Mouse (Mus musculus) CD4-positive, CD25-positive, alpha-beta regulatory T cell, adult 4 months (primary cell): ENCODE data around the gene Sh3bgrl2. TPM values are rescaled to one million over a fixed set of nuclear protein-coding genes. Genes with fewer than 3 reads are reported as not detected.
A peak's percentile ranks its signal among the peaks of the same experiment; 100 is the strongest.
"Not testable (repeated sequence)": the region's sequence is repeated elsewhere in the genome, so short reads cannot be mapped to it uniquely, and the experiment has no call there.

Experiments
- ATAC-seq: one replicate; pipeline ENCODE4 v1.8.0; 2017
- polyA plus RNA-seq, 2 experiments: library from polyadenylated mRNA; unstranded; fragments of 100-300 nt; shearing (Covaris generic); gene quantifications; one replicate each; pipeline ENCODE4 v1.2.1; 2017

Sh3bgrl2 gene
- polyA plus RNA-seq, result 10 to 100 TPM; 20.8 to 22.4 TPM

- peak; percentile 78 for ATAC-seq
These were observed at the start of gene Sh3bgrl2 for GRCm38 (mm10) chr9:83547830-83548689. TSS of gene Sh3bgrl2 (plus strand) at chr9:83548327.

DNA sequence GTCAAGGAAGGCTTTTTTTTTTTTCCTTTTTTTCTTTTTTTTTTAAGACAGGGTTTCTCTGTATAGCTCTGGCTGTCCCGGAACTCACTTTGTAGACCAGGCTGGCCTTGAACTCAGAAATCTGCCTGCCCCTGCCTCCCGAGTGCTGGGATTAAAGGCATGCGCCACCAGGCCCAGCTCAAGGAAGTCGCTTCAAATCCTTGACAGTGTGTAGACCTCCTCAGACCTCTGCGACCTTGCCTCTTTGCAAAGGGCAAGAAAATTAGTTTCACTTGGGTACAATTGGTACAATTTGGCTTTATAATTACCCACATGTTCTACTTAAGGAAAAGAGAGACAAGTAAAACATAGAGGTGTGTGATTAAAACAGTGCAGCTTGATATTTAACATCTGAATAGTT is 29.0 kb upstream of the Sh3bgrl2 start:
- ATAC-seq, result not testable (repeated sequence)

DNA sequence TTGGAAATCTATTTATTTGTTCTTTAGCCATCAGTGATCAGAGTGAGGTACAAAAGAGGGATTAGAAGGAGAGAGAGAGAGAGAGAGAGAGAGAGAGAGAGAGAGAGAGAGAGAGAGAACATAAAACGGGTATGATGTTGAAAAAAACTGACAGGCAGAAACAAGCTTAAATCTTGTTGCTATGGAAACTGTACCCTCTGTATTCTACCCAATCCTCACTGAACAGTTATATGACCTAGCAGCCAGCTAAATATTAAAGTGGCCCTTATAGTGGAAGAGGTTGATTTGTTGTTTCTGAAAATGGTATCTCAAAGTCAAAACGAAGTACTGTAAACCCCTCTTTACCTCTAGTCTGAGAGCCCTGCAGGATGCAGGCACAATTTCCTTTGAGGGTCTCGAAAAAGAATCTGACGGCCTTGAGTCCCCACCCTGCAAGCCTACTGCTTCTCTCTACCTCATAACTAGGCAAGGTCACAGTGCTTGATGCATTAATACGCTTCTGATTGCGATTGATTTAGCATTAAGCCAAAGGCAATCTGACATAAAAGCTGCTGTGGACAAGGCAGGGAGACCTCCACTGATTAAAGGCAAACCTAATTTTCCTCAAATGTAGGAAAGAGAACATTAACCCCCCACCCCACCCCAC is 28.5 kb upstream of the Sh3bgrl2 start:
- no peak for ATAC-seq

- ATAC-seq, result no peak
These were observed 20.6 kb upstream of the Sh3bgrl2 start for GRCm38 (mm10) chr9:83527341-83528060.

DNA sequence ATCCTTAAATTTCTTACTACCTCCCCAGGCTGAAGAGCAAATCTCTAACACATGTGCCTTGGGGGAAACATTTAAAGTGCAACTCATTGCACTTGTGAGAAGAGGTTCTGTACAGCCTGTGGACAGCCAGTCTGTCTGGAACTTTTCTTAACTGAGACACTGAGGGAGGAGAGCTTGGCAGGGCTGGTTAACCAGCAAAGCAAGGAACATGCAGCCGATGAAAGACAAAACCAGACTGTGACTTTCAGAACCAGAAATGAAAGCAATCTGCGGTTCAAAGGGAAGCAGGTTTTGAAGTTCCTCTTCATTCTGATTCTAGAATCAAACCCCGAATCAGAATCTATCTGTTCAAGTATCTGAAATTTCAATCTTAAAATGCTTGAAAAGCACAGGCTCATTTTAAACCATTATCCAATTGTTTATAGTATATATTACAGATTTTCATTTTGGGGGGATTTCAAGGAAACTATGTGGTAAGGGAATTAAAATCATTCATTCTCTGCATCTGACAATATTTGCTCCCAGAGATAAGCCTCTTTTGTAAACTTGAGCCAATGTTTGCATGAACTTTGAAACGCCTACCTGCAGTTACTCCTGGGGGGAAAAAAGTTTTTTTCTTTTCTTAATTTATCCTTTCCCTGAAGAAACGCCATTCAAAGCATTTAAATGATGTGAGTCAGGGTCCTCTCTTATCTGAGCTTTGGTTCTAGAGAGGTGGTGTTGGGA is 14.9 kb upstream of the Sh3bgrl2 start:
- peak; percentile 51 for ATAC-seq

DNA sequence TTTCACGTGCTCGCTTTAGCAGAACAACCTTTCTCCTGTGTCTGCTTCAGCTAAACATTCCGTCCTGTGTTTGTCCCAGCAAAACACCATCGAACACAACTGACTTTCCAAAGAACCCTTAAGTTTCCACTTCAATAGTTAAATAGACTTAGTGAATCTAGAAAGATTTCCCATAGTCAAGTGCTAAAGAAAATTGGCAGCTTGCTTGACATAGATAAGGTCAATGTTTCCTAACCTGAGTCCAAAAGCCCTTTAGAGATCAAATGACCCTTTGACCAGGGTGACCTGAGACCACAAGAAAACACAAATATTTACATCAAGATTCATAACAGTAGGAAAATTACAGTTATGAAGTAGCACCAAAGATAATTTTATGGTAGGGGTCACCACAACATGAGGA is 11.2 kb upstream of the Sh3bgrl2 start:
- ATAC-seq, result no peak

DNA sequence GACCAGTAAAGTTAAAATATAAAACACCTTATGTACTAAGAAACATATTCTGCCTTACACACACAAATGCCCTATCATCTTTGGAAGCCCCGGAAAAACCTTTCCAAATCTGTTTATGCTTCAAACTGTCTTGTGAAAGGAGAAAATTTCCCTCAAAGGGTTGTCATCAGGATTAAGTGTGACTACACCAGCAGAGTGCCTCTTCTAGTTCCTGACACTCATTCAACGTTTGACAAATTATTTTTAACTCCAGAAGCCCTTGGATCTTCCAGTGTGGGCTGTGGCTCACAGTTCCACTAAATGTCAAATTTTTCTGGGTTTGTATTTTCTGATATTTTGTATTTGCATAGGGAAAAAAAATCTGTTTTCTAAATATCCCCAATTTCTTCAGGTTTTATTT is 10.6 kb upstream of the Sh3bgrl2 start:
- ATAC-seq, result no peak

DNA sequence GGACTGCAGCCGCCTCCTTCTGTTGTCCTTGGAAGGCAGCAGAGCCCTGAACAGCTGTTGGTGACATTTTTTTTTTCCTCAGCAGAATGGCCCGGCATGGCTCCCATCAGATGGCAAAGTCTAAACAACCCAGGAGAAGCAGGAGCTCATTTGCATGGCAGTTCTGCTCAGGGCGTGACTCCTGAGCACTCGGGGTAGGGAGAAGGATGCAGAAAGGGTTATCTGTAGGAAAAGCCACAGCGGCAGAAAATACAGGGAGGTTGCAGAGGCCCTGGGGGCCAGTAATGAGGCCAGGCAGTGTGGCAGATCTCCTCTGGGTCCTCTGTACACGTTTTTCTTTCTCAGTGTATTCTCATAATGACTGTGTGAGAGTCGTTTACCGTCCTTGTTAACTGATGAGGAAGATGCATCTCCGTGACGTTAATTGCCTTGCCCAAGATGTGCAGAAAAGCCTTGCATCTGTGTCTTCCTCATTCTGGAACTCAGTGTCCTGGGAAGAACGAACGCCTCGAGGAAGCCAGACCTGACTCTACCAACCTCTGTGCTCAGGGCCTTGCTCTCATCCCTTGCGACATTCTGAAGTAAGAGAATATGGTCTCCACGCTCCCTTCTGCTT is 10.1 kb upstream of the Sh3bgrl2 start:
- no peak for ATAC-seq

GRCm38 (mm10) chr9:83539809-83540491 is 8.2 kb upstream of the Sh3bgrl2 start:
- ATAC-seq, result no peak

GRCm38 (mm10) chr9:83540492-83540857 is 7.7 kb upstream of the Sh3bgrl2 start:
- no peak for ATAC-seq

DNA sequence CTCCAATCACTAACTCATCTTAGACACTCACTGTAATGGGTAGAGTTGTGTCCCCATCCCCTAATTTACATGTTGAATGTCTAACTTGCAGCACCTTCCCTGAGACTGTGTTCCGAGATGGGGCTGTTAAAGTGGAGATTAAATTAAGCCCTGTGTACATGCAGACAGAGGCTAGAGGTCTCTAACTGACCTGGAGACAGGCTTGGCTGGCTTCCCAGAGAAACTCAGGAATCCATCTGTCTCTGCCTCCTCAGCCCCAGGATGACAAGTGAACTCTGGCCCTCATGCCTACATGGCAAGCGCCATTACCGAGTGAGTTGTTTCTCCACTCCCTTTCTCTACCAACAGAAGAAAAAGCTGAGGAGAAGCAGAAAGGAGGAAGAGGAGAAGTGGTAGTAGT is 7.2 kb upstream of the Sh3bgrl2 start:
- no peak for ATAC-seq

GRCm38 (mm10) chr9:83545240-83545639 is 2.9 kb upstream of the Sh3bgrl2 start:
- no peak for ATAC-seq

DNA sequence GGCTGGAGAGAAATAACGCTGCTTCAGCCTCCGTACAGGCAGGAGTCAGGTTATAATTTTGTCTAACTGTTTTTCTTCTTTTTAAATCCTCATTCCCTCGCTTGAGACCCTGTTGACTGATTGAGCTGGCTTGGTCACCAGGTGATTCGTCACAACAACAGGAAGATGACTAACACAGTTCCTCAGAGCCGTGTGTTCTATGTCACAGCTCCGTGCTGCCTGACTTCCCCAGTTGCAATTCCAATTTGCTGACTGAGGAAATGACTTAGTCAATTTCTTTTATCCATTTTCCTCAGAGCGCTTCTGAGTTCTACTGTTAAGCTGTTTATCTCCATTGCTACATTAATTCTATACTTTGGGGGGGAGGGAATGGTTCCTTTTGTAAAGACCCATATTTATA is 1.8 kb upstream of the Sh3bgrl2 start:
- ATAC-seq, result no peak

- ATAC-seq, result no peak
These were observed 898 bp upstream of the Sh3bgrl2 start for GRCm38 (mm10) chr9:83547229-83547628.

- ATAC-seq, result no peak
These were observed 1.7 kb downstream of the Sh3bgrl2 start for GRCm38 (mm10) chr9:83549866-83550265.

GRCm38 (mm10) chr9:83551116-83551515 is 3.0 kb downstream of the Sh3bgrl2 start:
- ATAC-seq, result no peak

DNA sequence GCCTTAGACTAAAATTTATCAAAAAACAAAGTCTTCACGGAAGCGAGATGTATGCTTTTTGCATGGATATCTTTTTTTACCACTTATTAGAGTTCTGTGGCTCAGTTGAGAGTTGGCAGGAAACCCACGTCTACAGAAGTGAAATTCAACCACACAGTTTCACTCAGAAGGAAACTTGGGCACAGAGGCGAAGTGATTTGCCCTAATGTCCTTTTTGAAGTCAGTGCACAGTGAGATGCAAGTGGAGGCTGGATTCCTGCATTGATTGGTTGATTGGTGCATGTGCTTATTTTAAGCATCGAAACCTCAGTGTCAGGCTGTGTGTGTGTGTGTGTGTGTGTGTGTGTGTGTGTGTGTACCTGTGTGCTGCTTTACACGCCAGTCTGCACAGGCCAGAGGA is 3.5 kb downstream of the Sh3bgrl2 start:
- ATAC-seq, result peak; percentile 52

DNA sequence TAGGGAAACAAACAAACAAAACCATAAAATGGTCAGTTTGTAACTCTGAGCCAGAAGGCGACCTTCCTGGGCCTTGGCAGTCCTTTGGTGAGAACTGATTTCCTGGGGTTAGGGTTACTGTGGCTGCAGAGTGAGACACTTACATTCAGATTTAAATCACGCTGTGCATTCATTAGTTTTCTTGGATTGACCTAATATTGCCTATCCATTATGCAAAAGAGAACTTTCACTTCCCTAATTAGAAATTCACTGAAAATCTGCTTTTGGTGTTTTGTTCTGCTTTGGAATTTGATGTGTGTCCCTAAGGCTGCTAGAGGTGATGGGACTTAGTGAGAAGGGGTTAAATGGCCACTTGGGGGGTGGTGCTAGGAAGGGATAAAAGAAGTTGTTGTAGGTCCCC is 7.5 kb downstream of the Sh3bgrl2 start:
- no peak for ATAC-seq

DNA sequence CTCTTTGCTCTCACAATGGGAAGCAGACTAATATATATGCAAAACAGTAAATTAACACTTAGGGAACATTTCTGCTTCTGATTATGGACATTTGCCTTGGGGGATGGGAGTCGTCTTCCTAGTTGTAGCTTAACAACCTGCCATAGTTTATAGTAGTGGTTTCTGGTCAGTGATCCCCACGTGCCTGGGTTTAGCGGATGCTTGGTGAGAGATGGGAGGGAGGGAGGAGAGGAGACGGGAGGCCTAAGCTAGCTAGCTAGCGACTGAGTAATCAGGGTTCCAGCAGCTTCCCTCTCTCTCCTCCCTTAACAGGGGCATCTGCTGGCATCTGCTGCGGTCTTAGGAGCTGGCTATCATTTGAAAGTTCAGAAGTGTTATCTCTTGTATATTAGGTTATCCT is 8.1 kb downstream of the Sh3bgrl2 start:
- ATAC-seq, result no peak

DNA sequence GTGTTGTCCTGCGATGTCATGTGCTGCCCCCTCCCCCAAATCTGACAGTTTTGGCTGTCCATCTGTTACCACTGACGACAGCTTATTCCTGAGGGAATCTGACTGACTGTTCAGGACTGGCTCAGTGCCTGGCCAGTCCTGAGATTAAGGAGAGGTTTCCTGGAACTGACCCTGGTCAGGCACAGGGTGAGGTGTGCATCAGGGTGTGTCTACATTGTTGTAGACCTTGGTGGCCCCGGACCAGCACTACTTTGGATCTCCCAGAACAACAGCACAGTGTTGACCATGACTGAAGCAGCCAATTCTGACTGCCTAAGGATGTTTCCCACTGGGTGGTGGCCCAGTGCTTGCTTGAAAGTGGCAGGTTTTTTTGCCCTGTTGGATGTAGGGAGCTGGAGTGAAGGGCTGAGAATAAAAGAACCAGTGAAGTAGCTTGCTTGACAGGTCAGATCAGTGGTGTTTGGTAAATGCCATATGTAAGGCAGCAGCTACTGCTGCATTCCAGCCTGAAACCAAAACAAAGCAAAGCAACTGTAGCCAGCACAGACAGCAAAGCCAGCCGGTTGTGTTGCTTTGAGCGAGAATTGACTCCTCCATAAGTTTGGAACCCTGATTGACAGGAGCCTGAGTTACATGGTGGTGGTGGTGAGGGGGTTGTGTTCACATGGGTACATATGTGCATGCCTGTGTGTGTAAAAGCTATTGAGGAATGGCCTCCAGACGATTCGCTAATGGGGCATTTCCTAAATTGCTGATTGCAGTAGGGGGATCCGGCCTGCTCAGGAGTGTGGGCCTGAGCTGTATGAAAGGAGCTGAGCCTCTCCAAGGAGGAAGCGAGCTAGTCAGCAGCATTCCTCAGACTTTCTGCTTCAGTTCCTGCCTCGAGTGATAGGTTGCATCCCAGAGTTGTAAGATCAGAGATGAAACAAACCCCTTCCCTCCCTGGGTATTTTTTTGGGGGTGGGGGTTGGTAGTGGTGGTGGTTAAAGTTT is 8.9 kb downstream of the Sh3bgrl2 start:
- no peak for ATAC-seq
